Mouse (Mus musculus): ENCODE data around the gene Tor4a. TPM values are rescaled to one million over a fixed set of nuclear protein-coding genes. Genes with fewer than 3 reads are reported as not detected.

The Tor4a gene
- polyA plus RNA-seq, 1 experiment from 2014 or later = 1.6 TPM

DNA sequence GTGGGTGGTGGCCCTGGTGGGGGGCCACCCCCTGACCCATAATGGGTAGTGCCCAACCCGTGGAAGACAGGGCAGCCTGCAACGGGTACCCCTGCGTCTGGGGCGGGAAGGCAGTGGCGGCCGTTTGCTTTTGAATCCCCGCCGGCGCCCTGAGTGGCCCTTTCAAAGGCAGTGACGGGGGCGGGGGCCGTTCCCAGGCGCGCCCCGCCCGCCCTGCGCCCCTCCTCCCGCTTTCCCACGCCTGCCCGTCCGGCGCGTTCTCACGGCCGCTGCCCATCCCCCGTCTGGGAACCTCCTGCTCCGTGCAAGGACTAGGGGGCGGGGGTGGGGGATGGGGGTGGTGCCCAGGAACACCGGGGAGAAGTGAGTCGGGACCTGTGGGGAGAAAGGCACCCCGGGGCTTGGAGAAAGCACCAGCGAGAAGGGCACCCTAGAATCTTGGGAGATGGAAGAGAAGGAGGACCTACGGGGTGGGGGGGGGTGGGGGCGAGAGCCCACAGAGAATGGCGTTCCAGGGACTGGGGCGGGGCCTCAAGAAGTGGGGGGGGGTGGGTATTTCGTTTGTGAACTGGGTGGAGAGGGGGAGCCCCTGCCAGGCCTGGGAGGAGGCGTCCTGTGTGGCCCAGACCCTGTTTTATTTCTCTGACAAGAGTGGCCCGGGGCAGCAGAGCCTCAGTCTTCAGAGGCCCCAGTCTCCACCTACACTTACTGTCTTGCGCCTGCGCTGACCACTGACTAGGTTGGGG lies 28.6 kb downstream of the Tor4a start:
- under 1% methylated on average over 37 of the region's 41 CpGs for WGBS

GRCm38 (mm10) chr2:25167481-25167880 lies 29.2 kb downstream of the Tor4a start:
- Histone ChIP-seq H3K9me3 (replicated peaks) (no peaks in the 10 kb centered on the region), H3K4me2 (peak overlapping the region; percentile 94), H3K27me3 (replicated peaks) (no peaks in the 10 kb centered on the region), H3K4me1 (peaks cover 44% of the 10 kb centered on the region), H3K4me3 (replicated peaks) (peak overlapping the region; percentile 49), H3K36me3 (no peaks in the 10 kb centered on the region), H3K27ac (replicated peaks) (peak overlapping the region; percentile 76), H3K9ac (replicated peaks) (peak overlapping the region; percentile 57)
- WGBS = 12% methylated on average over 4 of the region's 4 CpGs
- ATAC-seq (ENCODE audit: low FRiP score) = peak; percentile 43; the same call in 1 of the 2 replicates

More for the DNA sequence above, 28.6 kb downstream of the Tor4a start:
- no peaks in the 10 kb centered on the region for H3K9me3 ChIP-seq (replicated peaks)
- no peaks in the 10 kb centered on the region for H3K36me3 ChIP-seq
- peak; percentile 81 for ATAC-seq (ENCODE audit: low FRiP score)
- peaks cover 41% of the 10 kb centered on the region for H3K4me1 ChIP-seq
- H3K4me3 ChIP-seq (replicated peaks) = peak overlapping the region; percentile 49
- H3K9ac ChIP-seq (replicated peaks) = peak overlapping the region; percentile 57
- H3K4me2 ChIP-seq = peak overlapping the region; percentile 94
- H3K27me3 ChIP-seq (replicated peaks) = no peaks in the 10 kb centered on the region
- H3K27ac ChIP-seq (replicated peaks) = peak overlapping the region; percentile 76

DNA sequence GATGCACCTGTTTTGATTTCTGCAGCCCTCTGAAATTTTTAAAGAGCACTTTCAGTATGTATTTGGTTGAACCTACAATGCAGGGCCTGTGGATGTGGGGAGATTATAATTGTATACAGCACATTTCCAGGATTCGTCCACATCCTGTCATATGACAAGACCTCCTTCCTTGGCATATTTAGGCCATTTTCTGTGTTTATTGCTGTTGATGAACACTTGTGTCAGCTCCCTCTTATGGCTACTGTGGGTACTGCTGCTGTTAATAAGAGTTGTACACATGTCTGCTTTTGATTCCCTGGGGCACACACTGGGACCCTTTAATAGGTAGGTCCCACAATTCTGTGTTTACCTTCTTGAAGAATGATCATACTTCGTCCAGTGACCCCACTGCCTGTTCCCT lies 39.0 kb downstream of the Tor4a start:
- Histone ChIP-seq H3K27me3 (replicated peaks) (no peaks in the 10 kb centered on the region), H3K4me2 (no peak overlapping the region), H3K4me3 (replicated peaks) (no peak overlapping the region), H3K4me1 (no peaks in the 10 kb centered on the region), H3K36me3 (no peaks in the 10 kb centered on the region), H3K27ac (replicated peaks) (no peak overlapping the region), H3K9me3 (replicated peaks) (no peaks in the 10 kb centered on the region), H3K9ac (replicated peaks) (no peak overlapping the region)
- ATAC-seq (ENCODE audit: low FRiP score) = no peak
- WGBS = 58% methylated on average over 2 of the region's 2 CpGs

DNA sequence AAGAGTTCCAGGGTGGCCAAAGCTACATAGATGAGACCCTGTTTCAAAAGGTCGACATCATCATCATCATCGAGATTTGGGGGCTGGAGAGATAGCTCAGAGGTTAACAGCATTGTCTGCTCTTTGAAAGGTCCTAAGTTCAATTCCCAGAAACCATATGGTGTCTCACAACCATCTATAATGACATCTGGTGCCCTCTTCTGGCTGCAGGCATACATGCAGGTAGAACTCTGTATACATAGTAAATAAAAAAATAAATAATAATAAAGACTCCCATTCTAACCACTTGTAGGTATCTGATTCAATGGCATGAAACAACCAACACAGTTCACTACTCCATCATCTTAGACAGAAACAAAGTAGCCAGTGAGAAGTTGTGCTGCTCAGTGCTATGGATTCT lies 39.7 kb downstream of the Tor4a start:
- Histone ChIP-seq H3K9ac (replicated peaks) (no peak overlapping the region), H3K36me3 (no peaks in the 10 kb centered on the region), H3K27me3 (replicated peaks) (no peaks in the 10 kb centered on the region), H3K9me3 (replicated peaks) (no peaks in the 10 kb centered on the region), H3K4me1 (no peaks in the 10 kb centered on the region), H3K27ac (replicated peaks) (no peak overlapping the region), H3K4me3 (replicated peaks) (no peak overlapping the region), H3K4me2 (no peak overlapping the region)
- 54% methylated on average over 2 of the region's 2 CpGs for WGBS
- no peak for ATAC-seq (ENCODE audit: low FRiP score)

GRCm38 (mm10) chr2:25156177-25156576 lies 40.5 kb downstream of the Tor4a start:
- Histone ChIP-seq H3K9me3 (replicated peaks) (no peaks in the 10 kb centered on the region), H3K36me3 (no peaks in the 10 kb centered on the region), H3K4me1 (no peaks in the 10 kb centered on the region), H3K9ac (replicated peaks) (no peak overlapping the region), H3K27me3 (replicated peaks) (no peaks in the 10 kb centered on the region), H3K27ac (replicated peaks) (no peak overlapping the region), H3K4me3 (replicated peaks) (no peak overlapping the region), H3K4me2 (no peak overlapping the region)
- 93% methylated on average over 3 of the region's 3 CpGs for WGBS
- no peak for ATAC-seq (ENCODE audit: low FRiP score)

DNA sequence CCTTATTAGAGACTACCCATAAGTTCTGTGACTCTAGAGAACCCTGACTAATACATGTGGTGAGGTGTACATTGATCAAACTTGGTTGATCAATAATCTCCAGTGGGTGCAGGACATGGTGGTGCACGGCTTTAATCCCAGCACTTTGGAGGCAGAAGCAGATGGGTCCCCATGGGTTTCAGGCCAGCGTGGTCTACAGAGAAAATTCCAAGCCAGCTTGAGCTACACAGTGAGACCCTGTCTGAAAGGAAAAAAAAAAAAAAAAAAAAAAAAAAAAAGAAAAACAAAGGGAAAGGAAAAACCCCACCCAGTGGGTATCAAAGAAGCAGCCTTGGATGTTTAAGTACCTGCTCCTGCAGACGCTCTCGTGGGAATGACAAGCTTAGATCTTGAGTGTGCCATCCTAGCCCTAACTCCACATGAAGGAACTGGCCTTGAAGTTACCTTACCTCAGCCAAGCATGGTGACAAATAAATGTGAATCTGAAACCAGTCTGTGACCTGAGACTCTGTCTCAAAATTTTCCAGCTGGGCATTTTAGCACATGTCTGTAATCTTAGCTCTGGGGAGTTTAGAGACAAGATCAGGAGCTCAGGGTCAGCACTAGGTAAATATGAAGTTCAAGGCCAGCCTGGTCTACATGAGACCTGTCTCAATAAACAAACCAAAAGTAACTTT lies 45.3 kb downstream of the Tor4a start:
- no peak overlapping the region for H3K27ac ChIP-seq (replicated peaks)
- no peak overlapping the region for H3K4me2 ChIP-seq
- no peaks in the 10 kb centered on the region for H3K4me1 ChIP-seq
- WGBS = 80% methylated on average over 4 of the region's 4 CpGs
- ATAC-seq (ENCODE audit: low FRiP score) = no peak
- no peaks in the 10 kb centered on the region for H3K27me3 ChIP-seq (replicated peaks)
- no peaks in the 10 kb centered on the region for H3K9me3 ChIP-seq (replicated peaks)
- H3K36me3 ChIP-seq = no peaks in the 10 kb centered on the region
- H3K9ac ChIP-seq (replicated peaks) = no peak overlapping the region
- H3K4me3 ChIP-seq (replicated peaks) = no peak overlapping the region

DNA sequence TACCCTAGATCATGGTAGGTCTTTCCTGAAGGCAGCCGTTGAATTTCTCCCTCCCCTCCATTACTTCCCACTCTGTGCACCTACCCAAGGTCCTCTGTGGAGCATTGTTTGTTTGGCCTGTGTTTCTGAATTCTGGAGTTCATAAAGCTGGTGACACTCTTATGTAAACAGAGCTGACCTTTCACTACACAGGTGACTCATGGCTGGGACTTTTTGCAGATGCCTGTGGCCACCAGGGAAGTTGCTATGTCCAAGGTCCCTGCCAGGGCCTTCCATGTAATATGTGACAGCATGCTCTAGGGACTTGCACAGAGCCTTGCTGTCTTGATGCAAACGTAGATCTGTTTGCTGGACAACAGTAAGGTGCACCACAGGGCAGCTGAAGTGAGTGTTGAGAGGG lies 47.0 kb downstream of the Tor4a start:
- H3K4me2 ChIP-seq = no peak overlapping the region
- H3K9ac ChIP-seq (replicated peaks) = no peak overlapping the region
- H3K4me3 ChIP-seq (replicated peaks) = no peak overlapping the region
- 90% methylated on average over 2 of the region's 2 CpGs for WGBS
- no peak for ATAC-seq (ENCODE audit: low FRiP score)
- H3K9me3 ChIP-seq (replicated peaks) = no peaks in the 10 kb centered on the region
- H3K27me3 ChIP-seq (replicated peaks) = no peaks in the 10 kb centered on the region
- no peaks in the 10 kb centered on the region for H3K4me1 ChIP-seq
- H3K27ac ChIP-seq (replicated peaks) = no peak overlapping the region
- no peaks in the 10 kb centered on the region for H3K36me3 ChIP-seq

DNA sequence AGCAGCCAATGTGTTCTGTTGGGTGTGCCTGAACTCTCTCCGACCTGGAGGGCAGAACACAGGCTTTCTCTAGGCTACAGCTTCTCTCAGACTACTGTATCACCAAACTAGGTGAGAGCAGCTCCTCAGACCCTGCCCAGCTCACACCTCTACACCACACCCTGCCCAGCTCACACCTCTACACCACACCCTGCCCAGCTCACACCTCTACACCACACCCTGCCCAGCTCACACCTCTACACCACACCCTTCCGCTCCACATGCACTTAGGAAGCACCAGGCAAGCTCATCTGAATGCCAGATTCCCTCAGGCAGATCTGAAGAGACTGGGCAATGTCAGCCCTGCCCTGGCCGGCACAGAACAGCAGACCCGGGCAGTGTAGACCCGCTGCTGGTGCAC lies 48.8 kb downstream of the Tor4a start:
- Histone ChIP-seq H3K9me3 (replicated peaks) (no peaks in the 10 kb centered on the region), H3K4me2 (no peak overlapping the region), H3K9ac (replicated peaks) (no peak overlapping the region), H3K27ac (replicated peaks) (no peak overlapping the region), H3K36me3 (no peaks in the 10 kb centered on the region), H3K27me3 (replicated peaks) (no peaks in the 10 kb centered on the region), H3K4me1 (no peaks in the 10 kb centered on the region), H3K4me3 (replicated peaks) (no peak overlapping the region)
- ATAC-seq (ENCODE audit: low FRiP score) = no peak
- whole genome bisulfite sequencing = 90% methylated on average over 5 of the region's 5 CpGs

DNA sequence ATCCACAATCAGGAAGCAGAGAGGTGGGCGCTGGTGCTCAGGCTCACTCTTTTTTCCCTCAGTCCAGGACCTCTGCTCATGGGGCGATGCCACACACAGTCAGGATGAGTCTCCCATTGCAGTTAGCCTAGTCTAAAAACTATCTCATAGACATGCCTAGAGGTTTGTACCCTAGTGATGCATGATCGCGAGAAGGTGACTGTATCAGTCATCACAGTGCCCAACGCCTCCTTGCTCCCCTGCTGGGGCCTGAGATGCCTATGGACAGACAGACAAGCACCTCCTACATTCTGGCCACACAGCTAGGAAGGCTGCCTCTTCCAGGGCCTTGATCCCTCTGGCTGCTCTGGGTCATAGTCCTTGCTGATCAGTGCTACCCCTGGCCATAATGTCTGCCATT lies 49.3 kb downstream of the Tor4a start:
- Histone ChIP-seq H3K36me3 (no peaks in the 10 kb centered on the region), H3K27me3 (replicated peaks) (no peaks in the 10 kb centered on the region)
- no peak for ATAC-seq (ENCODE audit: low FRiP score)

DNA sequence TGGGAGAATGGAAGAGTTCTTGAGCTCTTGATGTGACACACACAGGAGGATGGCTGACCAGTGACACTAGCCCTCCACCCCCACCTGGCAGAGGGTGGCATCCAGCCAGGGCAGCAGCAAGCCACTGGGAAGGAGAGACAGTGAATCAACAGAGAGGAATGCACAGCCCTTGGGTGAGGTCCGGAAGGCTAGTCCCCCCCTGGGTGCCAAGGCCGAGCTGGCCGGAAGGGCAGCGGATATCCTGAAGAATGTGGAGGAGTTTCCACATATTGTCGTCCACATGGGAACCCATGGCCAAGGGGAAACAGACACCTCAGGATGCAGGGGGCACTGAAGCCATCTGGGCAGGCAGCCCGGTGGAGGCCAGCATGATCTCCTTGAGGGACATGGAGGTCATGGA lies 51.3 kb downstream of the Tor4a start:
- no peak for ATAC-seq (ENCODE audit: low FRiP score)
- WGBS = 87% methylated on average over 6 of the region's 6 CpGs

More for the DNA sequence above, 49.3 kb downstream of the Tor4a start:
- 92% methylated on average over 5 of the region's 5 CpGs for WGBS
- H3K4me2 ChIP-seq = no peak overlapping the region
- no peak overlapping the region for H3K4me3 ChIP-seq (replicated peaks)
- no peak overlapping the region for H3K27ac ChIP-seq (replicated peaks)
- no peaks in the 10 kb centered on the region for H3K4me1 ChIP-seq
- no peaks in the 10 kb centered on the region for H3K9me3 ChIP-seq (replicated peaks)
- no peak overlapping the region for H3K9ac ChIP-seq (replicated peaks)

More for the DNA sequence above, 51.3 kb downstream of the Tor4a start:
- H3K27ac ChIP-seq (replicated peaks) = no peak overlapping the region
- H3K4me1 ChIP-seq = no peaks in the 10 kb centered on the region
- H3K27me3 ChIP-seq (replicated peaks) = no peaks in the 10 kb centered on the region
- no peaks in the 10 kb centered on the region for H3K36me3 ChIP-seq
- no peak overlapping the region for H3K4me2 ChIP-seq
- H3K9ac ChIP-seq (replicated peaks) = no peak overlapping the region
- no peak overlapping the region for H3K4me3 ChIP-seq (replicated peaks)
- no peaks in the 10 kb centered on the region for H3K9me3 ChIP-seq (replicated peaks)

All from neural tube, embryonic 15.5 days (tissue).